ENCODE assay signal across 23 mouse cellular contexts in genomic region chr9:32916731-32917130, GRCm38 (mm10).
DNase-seq lines count a peak whose midpoint lies in the region; ATAC-seq and TF ChIP-seq lines count a peak whose summit lies in the region.
"Had no signal": no experiment of that assay in that cellular context is flagged by ENCODE, and none has a peak within 500 bp of the region (broad histone marks: within the 10 kb centered on the region; RNA-seq: fewer than 3 reads in every experiment).

No protein-coding gene starts in this region.

- H3K9me3 ChIP-seq in MEL (replicated peaks; ENCODE audit: insufficient read depth, low read length): no peaks in the 10 kb centered on the region
- H3K9me3 ChIP-seq: forebrain, embryonic 10.5 days; forebrain, embryonic 13.5 days; hindbrain, embryonic 10.5 days; hindbrain, embryonic 13.5 days had no signal

- no peaks in the 10 kb centered on the region for H3K36me3 ChIP-seq in thymus, adult 2 months (ENCODE audit: control insufficient read depth, insufficient read depth, low read length)
- no peaks in the 10 kb centered on the region for H3K36me3 ChIP-seq in MEL (ENCODE audit: control insufficient read depth in 1 of 2, insufficient read depth in 2 of 2, low read length in 2 of 2)
- H3K36me3 ChIP-seq: forebrain, embryonic 10.5 days; hindbrain, embryonic 10.5 days; hindbrain, embryonic 13.5 days had no signal

- H3K4me1 ChIP-seq in thymus, adult 2 months (replicated peaks; ENCODE audit: control insufficient read depth, insufficient read depth, low read length): peaks cover 20% of the 10 kb centered on the region
- no peaks in the 10 kb centered on the region for H3K4me1 ChIP-seq in MEL (ENCODE audit: control insufficient read depth in 1 of 2, insufficient read depth in 2 of 2, low read length in 2 of 2)
- H3K4me1 ChIP-seq: forebrain, embryonic 13.5 days; hindbrain, embryonic 13.5 days had no signal

- no peak overlapping the region for H3K27ac ChIP-seq in thymus, adult 2 months (ENCODE audit: control insufficient read depth, insufficient read depth, low read length)
- H3K27ac ChIP-seq in MEL (ENCODE audit: control insufficient read depth, low read depth, low read length): no peak overlapping the region
- H3K27ac ChIP-seq: forebrain, embryonic 10.5 days; forebrain, embryonic 13.5 days; hindbrain, embryonic 10.5 days; hindbrain, embryonic 13.5 days had no signal

- no peak for TF ChIP-seq RAD21 in MEL (IDR thresholded peaks at IDR 0.05; ENCODE audit: low read depth, low read length)

- no peaks in the 10 kb centered on the region for H3K79me2 ChIP-seq in MEL (ENCODE audit: control insufficient read depth, insufficient read depth, low read length, poor library complexity)

- DNase-seq in CD4-positive, CD25-positive, alpha-beta regulatory T cell, adult 2 months (ENCODE audit: low read depth, low spot score): peak; percentile 58
- peak; percentile 38 for DNase-seq in thymus, adult 2 months
- no peak for DNase-seq in thymus, postnatal 4 days
- DNase-seq in MEL (ENCODE audit: low read depth, low spot score): peak; percentile 2
- no peak for DNase-seq in layer of hippocampus, postnatal 10 days (ENCODE audit: low spot score in 2 of 2)
- no peak for DNase-seq in left cerebral cortex, postnatal 25 days (ENCODE audit: low spot score in 2 of 2)
- DNase-seq: adrenal gland, adult 8-10 months; adrenal gland, postnatal 25 days; cerebellum, adult 11-12 months; cerebellum, adult 8-10 months; cerebellum, postnatal 10 days; cerebellum, postnatal 36 days; gastrocnemius, postnatal 10 days; gastrocnemius, postnatal 36 days had no signal

- H3K4me3 ChIP-seq in thymus, adult 2 months (ENCODE audit: control insufficient read depth, insufficient read depth, low read length): no peak overlapping the region
- H3K4me3 ChIP-seq in MEL (ENCODE audit: control insufficient read depth in 1 of 2, insufficient read depth in 1 of 2, low read depth in 2 of 2, low read length in 2 of 2): no peak overlapping the region
- H3K4me3 ChIP-seq: forebrain, embryonic 10.5 days; forebrain, embryonic 13.5 days; hindbrain, embryonic 10.5 days; hindbrain, embryonic 13.5 days had no signal

- no peaks in the 10 kb centered on the region for H3K27me3 ChIP-seq in thymus, adult 2 months (ENCODE audit: control insufficient read depth, insufficient read depth, low read length)
- H3K27me3 ChIP-seq in MEL (ENCODE audit: control insufficient read depth in 1 of 2, insufficient read depth in 2 of 2, low read length in 2 of 2): no peaks in the 10 kb centered on the region
- H3K27me3 ChIP-seq: forebrain, embryonic 13.5 days; hindbrain, embryonic 13.5 days had no signal

- intact Hi-C loops in left cerebral cortex, postnatal 25 days (cut with DNase I): no loop called here

- ATAC-seq in CD4-positive, CD25-positive, alpha-beta regulatory T cell, adult 4 months: no peak
- 0 out of 2 replicates have a peak, but pooled peaks have one; percentile 37 for ATAC-seq in megakaryocyte-erythroid progenitor cell, adult 5-6 weeks (replicated peaks; ENCODE audit: low FRiP score, low TSS enrichment, poor library complexity, severe bottlenecking)
- ATAC-seq: activated CD4-positive, CD25-positive, alpha-beta regulatory T cell, adult 4 months; forebrain, embryonic 13.5 days; forebrain, embryonic 16.5 days; hindbrain, embryonic 16.5 days had no signal

- H3K9ac ChIP-seq in MEL (ENCODE audit: control insufficient read depth, low read depth, low read length, poor library complexity, severe bottlenecking): no peak overlapping the region
- H3K9ac ChIP-seq: forebrain, embryonic 13.5 days; hindbrain, embryonic 13.5 days had no signal

- TF ChIP-seq POLR2A in thymus, adult 2 months (IDR thresholded peaks at IDR 0.05; ENCODE audit: control insufficient read depth, extremely low read depth, insufficient read depth, low read length, poor library complexity): no peak
- TF ChIP-seq POLR2A in MEL (IDR thresholded peaks at IDR 0.05; ENCODE audit: control insufficient read depth in 1 of 2, insufficient read depth in 1 of 2, low read depth in 1 of 2, low read length in 2 of 2, poor library complexity in 1 of 2): no peak

- WGBS in thymus, adult 2 months: 82% methylated on average over 3 of the region's 3 CpGs

- TF ChIP-seq EP300 in MEL (IDR thresholded peaks at IDR 0.05; ENCODE audit: low read depth in 1 of 2, low read length in 2 of 2): no peak; a peak in 1 of 4 replicates

- TF ChIP-seq CTCF in thymus, adult 2 months (IDR thresholded peaks at IDR 0.05; ENCODE audit: borderline replicate concordance, control insufficient read depth, extremely low read depth, insufficient read depth, low read length, poor library complexity): no peak
- TF ChIP-seq CTCF in MEL (IDR thresholded peaks at IDR 0.05 in 2 of 3, conservative IDR thresholded peaks at IDR 0.05 in 1 of 3; ENCODE audit: control insufficient read depth in 1 of 3, insufficient read depth in 1 of 3, low read depth in 2 of 3, low read length in 3 of 3, poor library complexity in 1 of 3, severe bottlenecking in 1 of 3): no peak

TF ChIP-seq in MEL, 35 proteins besides CTCF, POLR2A, EP300 and RAD21:
- no peak for TF ChIP-seq SMC3 (IDR thresholded peaks at IDR 0.05; ENCODE audit: low read depth, low read length)
- TF ChIP-seq ETS1 (IDR thresholded peaks at IDR 0.05; ENCODE audit: low read depth, low read length): no peak
- no peak for TF ChIP-seq HCFC1 (IDR thresholded peaks at IDR 0.05; ENCODE audit: low read depth, low read length)

Comparison
In these comparisons a context has a peak if more than half of its experiments do, and no peak if none do; other contexts are left out.
1. DNase-seq: peak in CD4-positive, CD25-positive, alpha-beta regulatory T cell, adult 2 months (single experiment), thymus, adult 2 months (single experiment) and MEL (single experiment); none in thymus, postnatal 4 days (single experiment), layer of hippocampus, postnatal 10 days (0 of 2) and left cerebral cortex, postnatal 25 days (0 of 2).